Mouse (Mus musculus): ENCODE results near the gene Ssbp2. TPM values are rescaled to one million over a fixed set of nuclear protein-coding genes. Genes with fewer than 3 reads are reported as not detected.

Ssbp2 gene
- polyA plus RNA-seq, 1 experiment, result 7.9 TPM

DNA sequence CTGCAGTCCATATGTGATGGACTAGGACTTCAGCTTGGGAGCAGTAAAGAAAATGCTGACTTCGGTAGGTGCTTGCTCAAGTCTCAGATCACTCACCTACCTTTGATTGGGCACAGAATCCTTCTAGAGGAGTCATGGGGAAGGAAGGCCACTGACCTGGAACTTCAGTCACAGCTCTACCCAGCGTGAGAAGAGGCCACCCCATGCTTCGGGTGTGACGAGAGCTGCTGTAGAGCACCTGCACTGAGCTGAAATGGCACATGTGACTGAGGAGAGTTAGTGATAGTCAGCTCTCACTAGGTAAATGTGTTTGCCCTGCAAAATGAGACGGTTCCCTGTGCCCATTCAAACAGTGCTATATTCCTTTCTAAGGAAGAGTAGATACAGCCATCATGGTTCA is 230.0 kb downstream of the Ssbp2 start:
- no peaks in the 10 kb centered on the region for H3K27me3 ChIP-seq (ENCODE audit: control insufficient read depth, insufficient read depth, low read length)
- H3K4me3 ChIP-seq (ENCODE audit: control insufficient read depth, low read depth, low read length), result no peak overlapping the region
- TF ChIP-seq CTCF (IDR thresholded peaks at IDR 0.05; ENCODE audit: control insufficient read depth, insufficient read depth, insufficient replicate concordance, low read depth, low read length) (no peak), POLR2A (IDR thresholded peaks at IDR 0.05; ENCODE audit: control insufficient read depth, low read depth, low read length) (no peak)
- no peaks in the 10 kb centered on the region for H3K36me3 ChIP-seq (ENCODE audit: control insufficient read depth, insufficient read depth, low read length)
- H3K27ac ChIP-seq (ENCODE audit: control insufficient read depth, insufficient read depth, low read depth, low read length), result no peak overlapping the region
- no peaks in the 10 kb centered on the region for H3K4me1 ChIP-seq (ENCODE audit: control insufficient read depth, insufficient read depth, low read length)

DNA sequence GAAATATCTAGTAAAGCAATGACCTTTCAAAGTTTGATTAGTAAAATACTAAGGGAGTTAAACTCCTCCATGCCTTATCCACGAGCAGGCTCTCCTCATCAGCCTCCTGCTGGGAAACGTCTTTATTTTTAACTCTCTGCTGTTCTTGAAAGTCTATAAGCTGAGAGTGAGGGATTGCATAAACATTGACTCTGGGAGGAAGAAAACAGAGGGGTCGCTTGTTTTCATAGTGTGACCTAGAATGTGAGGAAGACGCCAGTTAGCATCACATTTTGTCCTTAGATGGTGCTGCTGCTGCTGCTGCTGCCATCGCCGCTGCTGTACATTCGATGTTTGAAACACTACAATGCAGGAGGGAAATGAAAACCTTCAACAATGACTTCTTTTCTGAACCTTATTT is 233.5 kb downstream of the Ssbp2 start:
- Histone ChIP-seq H3K4me1 (ENCODE audit: control insufficient read depth, insufficient read depth, low read length) (no peaks in the 10 kb centered on the region), H3K36me3 (ENCODE audit: control insufficient read depth, insufficient read depth, low read length) (no peaks in the 10 kb centered on the region), H3K27me3 (ENCODE audit: control insufficient read depth, insufficient read depth, low read length) (no peaks in the 10 kb centered on the region), H3K27ac (ENCODE audit: control insufficient read depth, insufficient read depth, low read depth, low read length) (no peak overlapping the region), H3K4me3 (ENCODE audit: control insufficient read depth, low read depth, low read length) (no peak overlapping the region)
- TF ChIP-seq CTCF (IDR thresholded peaks at IDR 0.05; ENCODE audit: control insufficient read depth, insufficient read depth, insufficient replicate concordance, low read depth, low read length), result no peak
- TF ChIP-seq POLR2A (IDR thresholded peaks at IDR 0.05; ENCODE audit: control insufficient read depth, low read depth, low read length), result no peak

- H3K27ac ChIP-seq (ENCODE audit: control insufficient read depth, insufficient read depth, low read depth, low read length), result no peak overlapping the region
- H3K4me1 ChIP-seq (ENCODE audit: control insufficient read depth, insufficient read depth, low read length), result no peaks in the 10 kb centered on the region
- H3K36me3 ChIP-seq (ENCODE audit: control insufficient read depth, insufficient read depth, low read length), result no peaks in the 10 kb centered on the region
- H3K4me3 ChIP-seq (ENCODE audit: control insufficient read depth, low read depth, low read length), result no peak overlapping the region
- H3K27me3 ChIP-seq (ENCODE audit: control insufficient read depth, insufficient read depth, low read length), result no peaks in the 10 kb centered on the region
- no peak for TF ChIP-seq CTCF (IDR thresholded peaks at IDR 0.05; ENCODE audit: control insufficient read depth, insufficient read depth, insufficient replicate concordance, low read depth, low read length)
- TF ChIP-seq POLR2A (IDR thresholded peaks at IDR 0.05; ENCODE audit: control insufficient read depth, low read depth, low read length), result no peak
Observed at GRCm38 (mm10) chr13:91695406-91695805, 235.3 kb downstream of the Ssbp2 start.

DNA sequence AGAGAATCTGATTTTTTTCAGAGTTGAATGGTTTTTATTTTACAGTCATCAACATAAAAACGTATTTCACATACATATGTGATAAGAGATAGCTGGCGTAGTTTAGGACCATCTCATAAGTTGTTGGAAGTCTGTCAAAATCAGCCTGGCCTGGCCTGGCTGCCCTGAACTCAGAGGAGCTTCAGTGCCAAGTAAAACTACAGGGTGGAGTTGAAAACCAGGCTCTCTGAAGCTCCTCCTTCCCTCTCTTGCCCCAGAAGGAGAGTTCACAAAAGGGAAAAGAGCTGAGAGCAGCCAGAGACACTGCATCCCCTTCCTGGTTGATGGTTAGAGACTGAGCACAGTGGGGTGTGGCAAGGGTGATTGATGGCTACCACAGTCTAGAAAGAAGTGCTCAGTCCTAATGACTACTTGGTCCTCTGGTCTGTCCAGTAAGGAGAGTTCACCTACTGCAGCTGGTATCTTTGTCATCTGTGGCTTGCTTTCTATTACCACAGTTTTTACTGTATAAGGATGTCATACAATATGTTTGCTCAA is 236.1 kb downstream of the Ssbp2 start:
- no peak overlapping the region for H3K27ac ChIP-seq (ENCODE audit: control insufficient read depth, insufficient read depth, low read depth, low read length)
- H3K36me3 ChIP-seq (ENCODE audit: control insufficient read depth, insufficient read depth, low read length), result no peaks in the 10 kb centered on the region
- no peak overlapping the region for H3K4me3 ChIP-seq (ENCODE audit: control insufficient read depth, low read depth, low read length)
- no peaks in the 10 kb centered on the region for H3K4me1 ChIP-seq (ENCODE audit: control insufficient read depth, insufficient read depth, low read length)
- TF ChIP-seq POLR2A (IDR thresholded peaks at IDR 0.05; ENCODE audit: control insufficient read depth, low read depth, low read length) (no peak), CTCF (IDR thresholded peaks at IDR 0.05; ENCODE audit: control insufficient read depth, insufficient read depth, insufficient replicate concordance, low read depth, low read length) (no peak)
- H3K27me3 ChIP-seq (ENCODE audit: control insufficient read depth, insufficient read depth, low read length), result no peaks in the 10 kb centered on the region

- H3K4me1 ChIP-seq (ENCODE audit: control insufficient read depth, insufficient read depth, low read length), result no peaks in the 10 kb centered on the region
- H3K27me3 ChIP-seq (ENCODE audit: control insufficient read depth, insufficient read depth, low read length), result no peaks in the 10 kb centered on the region
- no peaks in the 10 kb centered on the region for H3K36me3 ChIP-seq (ENCODE audit: control insufficient read depth, insufficient read depth, low read length)
- TF ChIP-seq POLR2A (IDR thresholded peaks at IDR 0.05; ENCODE audit: control insufficient read depth, low read depth, low read length), result no peak
- no peak for TF ChIP-seq CTCF (IDR thresholded peaks at IDR 0.05; ENCODE audit: control insufficient read depth, insufficient read depth, insufficient replicate concordance, low read depth, low read length)
- H3K4me3 ChIP-seq (ENCODE audit: control insufficient read depth, low read depth, low read length), result no peak overlapping the region
- no peak overlapping the region for H3K27ac ChIP-seq (ENCODE audit: control insufficient read depth, insufficient read depth, low read depth, low read length)
Observed at GRCm38 (mm10) chr13:91697011-91697410, 236.9 kb downstream of the Ssbp2 start.

DNA sequence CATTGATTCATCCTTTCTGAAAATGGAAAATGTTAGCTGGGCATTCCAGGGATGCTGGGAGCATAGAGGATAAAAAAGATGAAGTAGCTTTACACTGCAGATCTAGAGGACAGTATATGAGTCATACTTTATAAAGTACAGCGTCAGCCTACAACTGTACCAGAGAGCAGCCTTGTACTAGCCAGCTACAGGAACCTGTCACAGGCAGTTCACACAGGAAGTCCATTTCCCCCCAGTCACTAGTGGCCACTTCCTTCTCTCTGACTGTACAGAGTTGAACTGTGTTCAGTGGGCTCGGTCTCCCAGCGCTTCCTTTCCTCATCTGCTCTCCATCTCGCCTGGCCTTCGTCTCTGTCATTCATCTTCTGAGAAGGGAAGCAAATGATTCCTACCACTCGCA is 242.3 kb downstream of the Ssbp2 start:
- Histone ChIP-seq H3K27me3 (ENCODE audit: control insufficient read depth, insufficient read depth, low read length) (no peaks in the 10 kb centered on the region), H3K4me1 (ENCODE audit: control insufficient read depth, insufficient read depth, low read length) (no peaks in the 10 kb centered on the region), H3K4me3 (ENCODE audit: control insufficient read depth, low read depth, low read length) (no peak overlapping the region), H3K36me3 (ENCODE audit: control insufficient read depth, insufficient read depth, low read length) (no peaks in the 10 kb centered on the region), H3K27ac (ENCODE audit: control insufficient read depth, insufficient read depth, low read depth, low read length) (no peak overlapping the region)
- TF ChIP-seq POLR2A (IDR thresholded peaks at IDR 0.05; ENCODE audit: control insufficient read depth, low read depth, low read length) (no peak), CTCF (IDR thresholded peaks at IDR 0.05; ENCODE audit: control insufficient read depth, insufficient read depth, insufficient replicate concordance, low read depth, low read length) (no peak)

DNA sequence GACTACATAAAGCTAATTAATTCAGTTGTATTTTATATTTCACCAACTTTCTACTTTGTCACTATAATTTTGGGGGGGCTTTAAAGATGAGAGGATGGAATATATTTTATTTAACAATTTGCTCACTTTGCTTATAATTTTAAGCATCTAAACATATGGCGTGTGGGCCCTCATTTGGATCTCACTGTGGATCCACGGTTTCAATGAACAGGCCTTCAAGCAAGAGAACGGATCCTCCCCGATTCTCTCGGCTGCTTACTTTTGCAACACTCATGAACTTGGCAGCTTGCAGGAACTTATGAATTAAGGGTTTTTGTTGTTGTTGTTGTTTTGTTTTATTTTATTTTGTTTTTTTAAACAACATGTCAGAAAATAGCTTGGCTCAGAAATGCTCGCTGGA is 259.4 kb downstream of the Ssbp2 start:
- no peaks in the 10 kb centered on the region for H3K36me3 ChIP-seq (ENCODE audit: control insufficient read depth, insufficient read depth, low read length)
- H3K4me1 ChIP-seq (ENCODE audit: control insufficient read depth, insufficient read depth, low read length), result peaks cover 3% of the 10 kb centered on the region; the same call in 1 of the 2 replicates
- no peak for TF ChIP-seq POLR2A (IDR thresholded peaks at IDR 0.05; ENCODE audit: control insufficient read depth, low read depth, low read length)
- no peak for TF ChIP-seq CTCF (IDR thresholded peaks at IDR 0.05; ENCODE audit: control insufficient read depth, insufficient read depth, insufficient replicate concordance, low read depth, low read length)
- no peaks in the 10 kb centered on the region for H3K27me3 ChIP-seq (ENCODE audit: control insufficient read depth, insufficient read depth, low read length)
- H3K4me3 ChIP-seq (ENCODE audit: control insufficient read depth, low read depth, low read length), result no peak overlapping the region
- H3K27ac ChIP-seq (ENCODE audit: control insufficient read depth, insufficient read depth, low read depth, low read length), result no peak overlapping the region

All from testis, adult 2 months (tissue).